Mouse (Mus musculus) midbrain, postnatal 0 days (tissue): ENCODE results near the gene Tmem88b. TPM values are rescaled to one million over a fixed set of nuclear protein-coding genes. Genes with fewer than 3 reads are reported as not detected.

ENCODE experiments used
- ATAC-seq: fragments of 200-750 bp; cut with Nextera tagmentation; 2 replicates; pipeline ENCODE4 v1.8.0; 2017; ENCODE audit warnings: moderate number of reproducible peaks, mild to moderate bottlenecking, moderate TSS enrichment, moderate library complexity; ENCODE audit not compliant: low FRiP score
- DNase-seq: peaks from one replicate; pipeline ENCODE4 v3.0.0-alpha.2; 2015; ENCODE audit warnings: low spot score
- H3K27ac ChIP-seq: fragments of 300-500 bp; sonication (generic); 2 replicates; pipeline ENCODE4 v1.5.1; 2014; ENCODE audit warnings: low read depth, mild to moderate bottlenecking, low read length, mixed read lengths
- H3K27me3 ChIP-seq: fragments of 300-500 bp; sonication (generic); 2 replicates; pipeline ENCODE4 v1.6.1; 2014; ENCODE audit warnings: low read length, control low read depth, mixed read lengths; ENCODE audit not compliant: insufficient read depth
- H3K36me3 ChIP-seq: fragments of 300-500 bp; sonication (generic); 2 replicates; pipeline ENCODE4 v1.6.1; 2014; ENCODE audit warnings: low read length, control low read depth, mixed read lengths; ENCODE audit not compliant: insufficient read depth
- H3K4me1 ChIP-seq: fragments of 300-500 bp; sonication (generic); 2 replicates; pipeline ENCODE4 v1.6.1; 2014; ENCODE audit warnings: mild to moderate bottlenecking, control low read depth, antibody characterized with exemption, low read length, mixed read lengths; ENCODE audit not compliant: insufficient read depth
- H3K4me2 ChIP-seq: fragments of 300-500 bp; sonication (generic); 2 replicates; pipeline ENCODE4 v1.6.1; 2014; ENCODE audit warnings: low read depth, mild to moderate bottlenecking, low read length, mixed read lengths; ENCODE audit not compliant: poor library complexity, severe bottlenecking
- H3K4me3 ChIP-seq: fragments of 300-500 bp; sonication (generic); 2 replicates; pipeline ENCODE4 v1.5.1; 2014; ENCODE audit warnings: low read depth, mild to moderate bottlenecking, low read length, moderate library complexity
- H3K9ac ChIP-seq: fragments of 300-500 bp; sonication (generic); replicated peaks from 2 replicates; pipeline ENCODE4 v1.6.1; 2014; ENCODE audit warnings: mild to moderate bottlenecking, low read length, moderate library complexity, mixed read lengths; ENCODE audit not compliant: poor library complexity, severe bottlenecking
- H3K9me3 ChIP-seq: fragments of 300-500 bp; sonication (generic); 2 replicates; pipeline ENCODE4 v1.6.1; 2016; ENCODE audit warnings: low read length, control low read depth
- CTCF ChIP-seq: IDR thresholded peaks from 2 replicates; pipeline ENCODE4 v1.5.1; 2016; ENCODE audit warnings: antibody characterized with exemption, mild to moderate bottlenecking
- WGBS: fragments of 180-500 bp; shearing (Covaris S2); extraction: QIAGEN DNeasy Blood & Tissue Kit; methylation state at CpG from one replicate; pipeline ENCODE4 v1.1.7; 2014; 5-methylcytosine and 5-hydroxymethylcytosine counted together
- polyA plus RNA-seq: library from polyadenylated mRNA; unstranded; fragments of >200 nt; fragmentation: Nextera tagmentation; extraction: Ambion mirVana; gene quantifications from 2 replicates; pipeline ENCODE4 v1.2.1, GENCODE M21; 2015
- total RNA-seq: library from RNA; depleted of rRNA; stranded (reverse); fragments of >200 nt; gene quantifications from 2 replicates; pipeline ENCODE4 v1.2.3, GENCODE M21; 2014

Gene Tmem88b
- total and polyA plus RNA-seq, 2 experiments from 2014 or later, result 0.56 to 0.66 TPM

DNA sequence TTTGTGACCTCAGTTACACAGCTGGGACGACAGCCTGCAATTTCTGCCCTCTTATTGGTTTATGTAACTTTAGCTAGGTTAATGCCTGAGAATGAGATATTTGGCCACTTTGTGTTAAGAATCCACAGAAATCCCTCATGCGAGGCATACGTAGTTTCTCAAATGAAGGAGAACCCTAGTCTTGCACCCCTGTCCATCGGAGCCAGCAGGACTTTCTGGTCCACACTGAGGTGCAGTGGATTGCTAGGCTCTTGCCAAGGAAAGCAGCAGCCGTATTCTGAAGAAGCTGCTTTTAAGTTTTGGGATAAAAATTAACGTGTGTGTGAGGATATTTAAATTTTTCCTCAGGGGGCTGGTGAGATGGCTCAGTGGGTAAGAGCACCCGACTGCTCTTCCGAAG is 44.9 kb upstream of the Tmem88b start:
- no peak overlapping the region for H3K27ac ChIP-seq
- peak overlapping the region; percentile 96 for H3K4me2 ChIP-seq
- ATAC-seq (no peak), DNase-seq (no peak)
- H3K9ac ChIP-seq, result no peak overlapping the region
- TF ChIP-seq CTCF, result no peak
- peaks cover 18% of the 10 kb centered on the region for H3K36me3 ChIP-seq
- H3K27me3 ChIP-seq, result no peaks in the 10 kb centered on the region
- H3K9me3 ChIP-seq, result no peaks in the 10 kb centered on the region
- peak overlapping the region; percentile 79; the same call in 1 of the 2 replicates for H3K4me3 ChIP-seq
- 56% methylated on average over 8 of the region's 8 CpGs for WGBS
- H3K4me1 ChIP-seq, result peaks cover 4% of the 10 kb centered on the region; the same call in 1 of the 2 replicates

DNA sequence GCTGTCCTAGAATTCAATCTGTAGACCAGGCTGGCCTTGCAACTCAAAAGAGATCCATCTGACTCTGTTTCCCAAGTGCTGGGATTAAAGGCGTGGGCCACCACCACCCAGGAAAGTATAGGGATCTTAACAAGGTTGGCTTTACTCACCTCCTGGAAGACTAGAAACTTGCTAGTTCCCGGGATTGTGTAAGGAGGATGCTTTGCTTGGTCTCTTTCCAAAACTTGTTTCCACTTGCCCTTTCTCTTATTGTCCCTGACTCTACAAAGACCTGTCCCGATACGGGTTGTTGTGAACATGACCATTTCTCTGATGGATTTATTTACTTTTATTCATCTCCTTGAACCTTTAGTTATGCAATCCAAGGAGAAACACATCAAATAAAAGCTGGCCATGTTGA is 44.2 kb upstream of the Tmem88b start:
- Histone ChIP-seq H3K27ac (no peak overlapping the region), H3K9ac (no peak overlapping the region), H3K4me1 (peaks cover 4% of the 10 kb centered on the region; the same call in 1 of the 2 replicates), H3K27me3 (no peaks in the 10 kb centered on the region), H3K4me2 (no peak overlapping the region), H3K9me3 (no peaks in the 10 kb centered on the region), H3K4me3 (no peak overlapping the region), H3K36me3 (peaks cover 14% of the 10 kb centered on the region)
- ATAC-seq (no peak), DNase-seq (no peak)
- 91% methylated on average over 4 of the region's 4 CpGs for WGBS
- no peak for TF ChIP-seq CTCF

DNA sequence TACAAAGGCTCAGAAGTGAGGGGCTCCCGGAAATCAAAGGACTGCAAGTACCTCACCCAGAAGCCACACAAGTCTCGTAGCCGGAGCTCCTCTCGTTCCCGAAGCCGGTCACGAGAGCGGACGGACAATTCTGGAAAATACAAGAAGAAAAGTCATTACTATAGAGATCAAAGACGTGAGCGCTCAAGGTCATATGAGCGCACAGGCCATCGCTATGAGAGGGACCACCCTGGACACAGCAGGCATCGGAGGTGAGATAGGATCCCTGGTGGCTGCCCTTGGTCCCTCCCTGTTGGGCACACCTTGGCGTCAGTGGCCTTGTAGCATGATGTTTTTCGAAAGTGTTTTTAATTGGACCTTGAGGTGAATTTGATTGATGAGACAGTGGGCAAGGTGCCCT is 37.8 kb upstream of the Tmem88b start:
- Histone ChIP-seq H3K9ac (no peak overlapping the region), H3K4me3 (no peak overlapping the region), H3K36me3 (peaks cover 60% of the 10 kb centered on the region), H3K4me1 (no peaks in the 10 kb centered on the region), H3K4me2 (no peak overlapping the region), H3K27ac (no peak overlapping the region), H3K9me3 (no peaks in the 10 kb centered on the region), H3K27me3 (no peaks in the 10 kb centered on the region)
- 94% methylated on average over 16 of the region's 16 CpGs for WGBS
- no peak for DNase-seq
- no peak for TF ChIP-seq CTCF
- no peak for ATAC-seq

DNA sequence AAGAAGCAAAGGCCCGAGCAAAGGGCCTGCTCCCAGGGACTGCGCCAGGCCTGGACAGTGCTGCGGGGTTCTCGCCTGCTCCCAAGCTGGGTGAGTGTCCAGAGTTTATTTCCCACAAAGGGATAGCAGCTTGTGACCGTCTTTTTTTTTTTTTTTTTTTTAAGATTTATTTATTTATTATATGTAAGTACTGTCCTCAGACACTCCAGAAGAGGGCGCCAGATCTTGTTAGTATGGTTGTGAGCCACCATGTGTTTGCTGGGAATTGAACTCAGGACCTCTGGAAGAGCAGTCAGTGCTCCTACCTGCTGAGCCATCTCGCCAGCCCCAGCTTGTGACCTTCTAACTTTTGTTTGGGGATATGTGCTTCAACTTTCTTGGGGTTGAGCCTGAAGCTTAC is 35.4 kb upstream of the Tmem88b start:
- Histone ChIP-seq H3K36me3 (peaks cover 69% of the 10 kb centered on the region), H3K9me3 (no peaks in the 10 kb centered on the region), H3K4me1 (no peaks in the 10 kb centered on the region), H3K27ac (no peak overlapping the region), H3K4me2 (no peak overlapping the region), H3K27me3 (no peaks in the 10 kb centered on the region), H3K4me3 (no peak overlapping the region), H3K9ac (no peak overlapping the region)
- ATAC-seq, result no peak
- peak; percentile 50 for TF ChIP-seq CTCF
- 77% methylated on average over 7 of the region's 7 CpGs for WGBS
- DNase-seq, result peak; percentile 44

DNA sequence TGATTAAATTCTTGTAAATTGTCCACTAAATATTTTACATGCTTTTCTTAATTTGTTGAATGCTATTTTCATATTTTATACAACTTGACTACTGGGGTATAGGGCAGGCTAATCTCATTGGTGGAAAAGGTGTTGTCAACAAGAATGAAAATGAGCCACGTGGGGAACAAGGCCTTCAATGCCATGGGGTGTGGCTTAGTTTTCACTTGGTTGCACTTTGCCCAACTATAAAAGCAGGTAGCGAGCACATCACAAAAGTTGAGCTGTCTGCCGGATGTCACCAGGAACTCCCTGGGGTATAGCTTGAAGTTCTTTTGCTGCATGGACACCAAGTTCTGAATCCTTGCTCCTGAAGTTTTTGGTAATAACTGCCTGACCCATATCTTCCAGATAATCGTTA is 31.9 kb upstream of the Tmem88b start:
- Histone ChIP-seq H3K4me2 (no peak overlapping the region), H3K9me3 (no peaks in the 10 kb centered on the region), H3K4me3 (no peak overlapping the region), H3K4me1 (peaks cover 5% of the 10 kb centered on the region; the same call in 1 of the 2 replicates), H3K27me3 (no peaks in the 10 kb centered on the region), H3K27ac (no peak overlapping the region), H3K9ac (no peak overlapping the region), H3K36me3 (peaks cover 61% of the 10 kb centered on the region)
- DNase-seq (no peak), ATAC-seq (no peak)
- 82% methylated on average over 4 of the region's 4 CpGs for WGBS
- TF ChIP-seq CTCF, result no peak

DNA sequence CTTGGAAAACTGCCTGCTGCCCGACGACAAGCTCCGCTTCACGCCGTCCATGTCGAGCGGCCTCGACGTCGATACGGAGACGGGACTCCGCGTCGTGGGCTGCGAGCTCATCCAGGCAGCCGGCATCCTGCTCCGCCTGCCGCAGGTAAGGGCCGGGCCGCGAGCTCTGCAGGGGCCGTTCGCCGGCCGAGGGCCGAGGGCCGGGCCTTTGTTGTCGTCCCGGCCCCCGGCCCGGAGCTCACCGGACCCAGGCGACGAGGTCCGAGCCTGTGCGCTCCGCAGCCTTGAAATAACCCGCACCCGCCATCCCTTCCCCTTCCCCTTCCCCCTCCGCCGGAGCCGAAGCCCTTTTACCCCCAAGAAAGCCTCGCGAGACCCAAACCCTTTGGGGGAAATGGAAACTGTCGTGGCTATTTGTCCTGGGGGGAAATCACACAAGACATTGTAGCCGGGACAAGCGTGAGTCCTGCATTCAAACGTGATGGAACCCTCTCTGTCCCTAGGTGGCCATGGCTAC is 27.0 kb upstream of the Tmem88b start:
- H3K9me3 ChIP-seq, result no peaks in the 10 kb centered on the region
- H3K27me3 ChIP-seq, result no peaks in the 10 kb centered on the region
- no peak for TF ChIP-seq CTCF
- H3K4me3 ChIP-seq, result peak overlapping the region; percentile 92
- H3K4me2 ChIP-seq, result peak overlapping the region; percentile 84
- peak overlapping the region; percentile 100 for H3K9ac ChIP-seq
- WGBS, result under 1% methylated on average over 49 of the region's 49 CpGs
- H3K36me3 ChIP-seq, result peaks cover 55% of the 10 kb centered on the region
- peak; percentile 57 for ATAC-seq
- peak overlapping the region; percentile 94 for H3K27ac ChIP-seq
- peak; percentile 41 for DNase-seq
- peaks cover 7% of the 10 kb centered on the region; the same call in 1 of the 2 replicates for H3K4me1 ChIP-seq
